Mouse (Mus musculus): ENCODE measurements at regions not wholly inside any gene's neighbourhood (a gene's known extent, or its start where the extent isn't known, plus 50 kb on each side); places are given as distances from the start of the nearest gene placed in this dataset.

GRCm38 (mm10) chr11:7451756-7452155 lies 238.0 kb upstream of the Igfbp3 start:
- TF ChIP-seq CTCF (IDR thresholded peaks at IDR 0.05; ENCODE audit: borderline replicate concordance, insufficient read depth, low read depth, low read length) (no peak), POLR2A (IDR thresholded peaks at IDR 0.05; ENCODE audit: borderline replicate concordance, insufficient read depth, low read length) (no peak)

All from cerebellum, adult 2 months (tissue).